Mouse (Mus musculus): ENCODE results near the gene Kank1.

The Kank1 gene

GRCm38 (mm10) chr19:25311626-25312025 lies 74.9 kb downstream of the Kank1 start:
- DNase-seq (ENCODE audit: low spot score in 2 of 2) = no peak

- DNase-seq (ENCODE audit: low spot score in 2 of 2) = peak; percentile 7 to 12
Measured at GRCm38 (mm10) chr19:25315458-25315889, 78.7 kb downstream of the Kank1 start.

GRCm38 (mm10) chr19:25315993-25316392 lies 79.2 kb downstream of the Kank1 start:
- no peak for DNase-seq (ENCODE audit: low spot score in 2 of 2)

- no peak for DNase-seq (ENCODE audit: low spot score in 2 of 2)
Measured at GRCm38 (mm10) chr19:25324265-25324664, 87.5 kb downstream of the Kank1 start.

- DNase-seq (ENCODE audit: low spot score in 2 of 2) = no peak
Measured at GRCm38 (mm10) chr19:25325113-25326001, 88.6 kb downstream of the Kank1 start.

- DNase-seq (ENCODE audit: low spot score in 2 of 2) = no peak
Measured at GRCm38 (mm10) chr19:25326002-25326300, 89.2 kb downstream of the Kank1 start.

GRCm38 (mm10) chr19:25327633-25328032 lies 90.9 kb downstream of the Kank1 start:
- no peak for DNase-seq (ENCODE audit: low spot score in 2 of 2)

GRCm38 (mm10) chr19:25334360-25334759 lies 97.6 kb downstream of the Kank1 start:
- DNase-seq (ENCODE audit: low spot score in 2 of 2) = peak in 1 of 2 experiments; percentile 37

GRCm38 (mm10) chr19:25336731-25337130 lies 100.0 kb downstream of the Kank1 start:
- DNase-seq (ENCODE audit: low spot score in 2 of 2) = no peak

GRCm38 (mm10) chr19:25340630-25341620 lies 104.2 kb downstream of the Kank1 start:
- DNase-seq (ENCODE audit: low spot score in 2 of 2) = peak in 1 of 2 experiments; percentile 17

- DNase-seq (ENCODE audit: low spot score in 2 of 2) = no peak
Measured at GRCm38 (mm10) chr19:25342026-25342425, 105.3 kb downstream of the Kank1 start.

- peak in 1 of 2 experiments; percentile 20 for DNase-seq (ENCODE audit: low spot score in 2 of 2)
Measured at GRCm38 (mm10) chr19:25343657-25344322, 107.0 kb downstream of the Kank1 start.

- no peak for DNase-seq (ENCODE audit: low spot score in 2 of 2)
Measured at GRCm38 (mm10) chr19:25344371-25344770, 107.6 kb downstream of the Kank1 start.

- DNase-seq (ENCODE audit: low spot score in 2 of 2) = no peak
Measured at GRCm38 (mm10) chr19:25345972-25346371, 109.2 kb downstream of the Kank1 start.

- DNase-seq (ENCODE audit: low spot score in 2 of 2) = no peak
Measured at GRCm38 (mm10) chr19:25347515-25347914, 110.7 kb downstream of the Kank1 start.

- no peak for DNase-seq (ENCODE audit: low spot score in 2 of 2)
Measured at GRCm38 (mm10) chr19:25351257-25351955, 114.6 kb downstream of the Kank1 start.

- no peak for DNase-seq (ENCODE audit: low spot score in 2 of 2)
Measured at GRCm38 (mm10) chr19:25357094-25357493, 120.3 kb downstream of the Kank1 start.

- no peak for DNase-seq (ENCODE audit: low spot score in 2 of 2)
Measured at GRCm38 (mm10) chr19:25358486-25359120, 121.8 kb downstream of the Kank1 start.

- no peak for DNase-seq (ENCODE audit: low spot score in 2 of 2)
Measured at GRCm38 (mm10) chr19:25360571-25361029, 123.8 kb downstream of the Kank1 start.

GRCm38 (mm10) chr19:25361956-25362355 lies 125.2 kb downstream of the Kank1 start:
- no peak for DNase-seq (ENCODE audit: low spot score in 2 of 2)

GRCm38 (mm10) chr19:25365698-25366097 lies 128.9 kb downstream of the Kank1 start:
- DNase-seq (ENCODE audit: low spot score in 2 of 2) = no peak
